Mouse (Mus musculus) MEL (cell line): ENCODE data around the gene Tifa. TPM values are rescaled to one million over a fixed set of nuclear protein-coding genes. Genes with fewer than 3 reads are reported as not detected.

Experiments used
- DNase-seq: peaks from one replicate; pipeline ENCODE4 v3.0.0; 2011; ENCODE audit warnings: low read depth, low spot score
- H3K27ac ChIP-seq: 2 replicates; pipeline ENCODE4 v1.5.1; 2012; ENCODE audit warnings: low read depth, mild to moderate bottlenecking, control low read depth, low read length, moderate library complexity; ENCODE audit not compliant: control insufficient read depth
- H3K27me3 ChIP-seq, 2 experiments: fragments of 150-350 bp in 1 of 2; sonication (generic) in 1 of 2; 2 replicates each; pipeline ENCODE4 v1.6.1; 2012; ENCODE audit warnings: low read length in 2 of 2, mild to moderate bottlenecking in 2 of 2, improper control_type of control experiment in 1 of 2, moderate library complexity in 1 of 2; ENCODE audit not compliant: insufficient read depth in 2 of 2, control insufficient read depth in 1 of 2
- H3K36me3 ChIP-seq, 2 experiments: 2 replicates each; pipeline ENCODE4 v1.6.1; 2012 to 2014; ENCODE audit warnings: low read length in 2 of 2, improper control_type of control experiment in 1 of 2, inconsistent platforms in 1 of 2, mild to moderate bottlenecking in 1 of 2; ENCODE audit not compliant: insufficient read depth in 2 of 2, control insufficient read depth in 1 of 2
- H3K4me1 ChIP-seq, 2 experiments: fragments of 150-350 bp in 1 of 2; sonication (generic) in 1 of 2; 2 replicates each; pipeline ENCODE4 v1.6.1; 2012; ENCODE audit warnings: low read length in 2 of 2, improper control_type of control experiment in 1 of 2, mild to moderate bottlenecking in 1 of 2; ENCODE audit not compliant: insufficient read depth in 2 of 2, control insufficient read depth in 1 of 2
- H3K4me3 ChIP-seq, 2 experiments: fragments of 150-350 bp in 1 of 2; sonication (generic) in 1 of 2; 2 replicates each; pipeline ENCODE4 v1.5.1; 2012; ENCODE audit warnings: low read depth in 2 of 2, low read length in 2 of 2, mild to moderate bottlenecking in 2 of 2, moderate library complexity in 2 of 2, control low read depth in 1 of 2, improper control_type of control experiment in 1 of 2; ENCODE audit not compliant: control insufficient read depth in 1 of 2, insufficient read depth in 1 of 2
- H3K79me2 ChIP-seq: 2 replicates; pipeline ENCODE4 v1.6.1; 2012; ENCODE audit warnings: mild to moderate bottlenecking, low read length, moderate library complexity; ENCODE audit not compliant: control insufficient read depth, poor library complexity, insufficient read depth
- H3K9ac ChIP-seq: 2 replicates; pipeline ENCODE4 v1.6.1; 2012; ENCODE audit warnings: low read depth, mild to moderate bottlenecking, control low read depth, low read length, moderate library complexity; ENCODE audit not compliant: control insufficient read depth, poor library complexity, severe bottlenecking
- H3K9me3 ChIP-seq: fragments of 150-350 bp; sonication (generic); replicated peaks from 2 replicates; pipeline ENCODE4 v1.6.1; 2012; ENCODE audit warnings: mild to moderate bottlenecking, low read length, improper control_type of control experiment, moderate library complexity; ENCODE audit not compliant: insufficient read depth
- CHD1 ChIP-seq: IDR thresholded peaks from 2 replicates; pipeline ENCODE4 v1.6.1; 2012; ENCODE audit warnings: low read depth, mild to moderate bottlenecking, inconsistent platforms, low read length, improper control_type of control experiment
- CHD2 ChIP-seq: IDR thresholded peaks from 2 replicates; pipeline ENCODE4 v1.6.1; 2011; ENCODE audit warnings: low read length, improper control_type of control experiment
- CTCF ChIP-seq, 3 experiments: IDR thresholded peaks in 2 of 3; conservative IDR thresholded peaks in 1 of 3; 2 replicates each; pipeline ENCODE4 v1.5.1; 2011 to 2012; ENCODE audit warnings: low read length in 3 of 3, low read depth in 2 of 3, mild to moderate bottlenecking in 2 of 3, improper control_type of control experiment in 1 of 3, inconsistent platforms in 1 of 3, mixed read lengths in 1 of 3, moderate library complexity in 1 of 3; ENCODE audit not compliant: control insufficient read depth in 1 of 3, insufficient read depth in 1 of 3, poor library complexity in 1 of 3, severe bottlenecking in 1 of 3
- ELF1 ChIP-seq: IDR thresholded peaks from 2 replicates; pipeline ENCODE4 v1.6.1; 2014; ENCODE audit warnings: low read depth, mild to moderate bottlenecking, inconsistent platforms, low read length, improper control_type of control experiment, moderate library complexity
- EP300 ChIP-seq, 2 experiments: IDR thresholded peaks; 2 replicates each; pipeline ENCODE4 v1.6.1; 2011; ENCODE audit warnings: improper control_type of control experiment in 2 of 2, low read length in 2 of 2, low read depth in 1 of 2, mild to moderate bottlenecking in 1 of 2
- ETS1 ChIP-seq: IDR thresholded peaks from 2 replicates; pipeline ENCODE4 v1.6.1; 2012; ENCODE audit warnings: low read depth, mild to moderate bottlenecking, inconsistent platforms, low read length, improper control_type of control experiment, moderate library complexity
- GABPA ChIP-seq: IDR thresholded peaks from 2 replicates; pipeline ENCODE4 v1.6.1; 2012; ENCODE audit warnings: low read depth, mild to moderate bottlenecking, inconsistent platforms, low read length, improper control_type of control experiment, moderate library complexity
- GATA1 ChIP-seq: IDR thresholded peaks from 2 replicates; pipeline ENCODE4 v1.6.1; 2011; ENCODE audit warnings: low read depth, low read length, improper control_type of control experiment
- JUND ChIP-seq: IDR thresholded peaks from 2 replicates; pipeline ENCODE4 v1.6.1; 2011; ENCODE audit warnings: low read depth, mild to moderate bottlenecking, improper control_type of control experiment, low read length
- MAX ChIP-seq: IDR thresholded peaks from 2 replicates; pipeline ENCODE4 v1.6.1; 2011; ENCODE audit warnings: low read length, improper control_type of control experiment
- MAZ ChIP-seq: IDR thresholded peaks from 2 replicates; pipeline ENCODE4 v1.6.1; 2012; ENCODE audit warnings: low read depth, mild to moderate bottlenecking, inconsistent platforms, low read length, improper control_type of control experiment
- MEF2A ChIP-seq: IDR thresholded peaks from 2 replicates; pipeline ENCODE4 v1.6.1; 2014; ENCODE audit warnings: low read depth, mild to moderate bottlenecking, inconsistent platforms, low read length, improper control_type of control experiment; ENCODE audit not compliant: poor library complexity, insufficient replicate concordance, severe bottlenecking; ENCODE audit errors: extremely low read depth
- MXI1 ChIP-seq: IDR thresholded peaks from 2 replicates; pipeline ENCODE4 v1.6.1; 2011; ENCODE audit warnings: mild to moderate bottlenecking, low read depth, low read length, improper control_type of control experiment
- MYB ChIP-seq: IDR thresholded peaks from 2 replicates; pipeline ENCODE4 v1.6.1; 2011; ENCODE audit warnings: mild to moderate bottlenecking, low read depth, low read length, improper control_type of control experiment
- MYC ChIP-seq: IDR thresholded peaks from 2 replicates; pipeline ENCODE4 v1.6.1; 2011; ENCODE audit warnings: low read depth, mild to moderate bottlenecking, low read length, improper control_type of control experiment, moderate library complexity
- NRF1 ChIP-seq: IDR thresholded peaks from 2 replicates; pipeline ENCODE4 v1.6.1; 2014; ENCODE audit warnings: low read depth, mild to moderate bottlenecking, inconsistent platforms, low read length, improper control_type of control experiment, moderate library complexity; ENCODE audit not compliant: poor library complexity, insufficient read depth, severe bottlenecking
- POLR2AphosphoS5 ChIP-seq: IDR thresholded peaks from 2 replicates; pipeline ENCODE4 v1.6.1; 2012; ENCODE audit warnings: low read depth, borderline replicate concordance, mild to moderate bottlenecking, inconsistent platforms, low read length, moderate library complexity, mixed read lengths
- RAD21 ChIP-seq: IDR thresholded peaks from 2 replicates; pipeline ENCODE4 v1.6.1; 2011; ENCODE audit warnings: mild to moderate bottlenecking, low read depth, low read length, improper control_type of control experiment
- RCOR1 ChIP-seq: IDR thresholded peaks from 2 replicates; pipeline ENCODE4 v1.6.1; 2012; ENCODE audit warnings: low read depth, mild to moderate bottlenecking, inconsistent platforms, low read length, improper control_type of control experiment
- SIN3A ChIP-seq: IDR thresholded peaks from 2 replicates; pipeline ENCODE4 v1.6.1; 2012; ENCODE audit warnings: low read length, improper control_type of control experiment, inconsistent platforms
- SMC3 ChIP-seq: IDR thresholded peaks from 2 replicates; pipeline ENCODE4 v1.6.1; 2011; ENCODE audit warnings: low read depth, low read length, improper control_type of control experiment
- TAL1 ChIP-seq: IDR thresholded peaks from 2 replicates; pipeline ENCODE4 v1.6.1; 2012; ENCODE audit warnings: mild to moderate bottlenecking, inconsistent platforms, low read length, moderate library complexity, mixed read lengths
- TCF12 ChIP-seq: IDR thresholded peaks from 2 replicates; pipeline ENCODE4 v1.6.1; 2014; ENCODE audit warnings: low read depth, mild to moderate bottlenecking, inconsistent platforms, low read length, improper control_type of control experiment, moderate library complexity
- UBTF ChIP-seq: IDR thresholded peaks from 2 replicates; pipeline ENCODE4 v1.6.1; 2012; ENCODE audit warnings: low read depth, mild to moderate bottlenecking, inconsistent platforms, low read length, improper control_type of control experiment, moderate library complexity, borderline replicate concordance; ENCODE audit not compliant: insufficient read depth
- USF1 ChIP-seq: IDR thresholded peaks from 2 replicates; pipeline ENCODE4 v1.6.1; 2014; ENCODE audit warnings: low read depth, mild to moderate bottlenecking, inconsistent platforms, low read length, improper control_type of control experiment, moderate library complexity
- ZKSCAN1 ChIP-seq: IDR thresholded peaks from 2 replicates; pipeline ENCODE4 v1.6.1; 2012; ENCODE audit warnings: low read depth, mild to moderate bottlenecking, inconsistent platforms, low read length, improper control_type of control experiment, moderate library complexity
- ZMIZ1 ChIP-seq: IDR thresholded peaks from 2 replicates; pipeline ENCODE4 v1.6.1; 2012; ENCODE audit warnings: low read depth, mild to moderate bottlenecking, inconsistent platforms, low read length, improper control_type of control experiment, moderate library complexity
- ZNF384 ChIP-seq: IDR thresholded peaks from 2 replicates; pipeline ENCODE4 v1.6.1; 2012; ENCODE audit warnings: low read depth, mild to moderate bottlenecking, inconsistent platforms, low read length, improper control_type of control experiment
- polyA plus RNA-seq, 2 experiments: library from polyadenylated mRNA; stranded (reverse) in 1 of 2; unstranded in 1 of 2; fragments of >175 nt in 1 of 2; fragments of >200 nt in 1 of 2; gene quantifications; 2 replicates each; pipeline versions ENCODE4 v1.2.1 to v1.2.4; 2012; ENCODE audit warnings: low replicate concordance in 2 of 2, low read depth in 1 of 2; ENCODE audit not compliant: insufficient read length in 2 of 2, insufficient read depth in 1 of 2, missing spikeins in 1 of 2
- total RNA-seq: library from RNA; depleted of rRNA; stranded (reverse); fragments of 300-350 nt; gene quantifications from 2 replicates; pipeline ENCODE4 v1.2.3, GENCODE M21; 2012

Gene Tifa
- total and polyA plus RNA-seq, 3 experiments = 1.7 to 3.0 TPM; not detected in 1

GRCm38 (mm10) chr3:127848088-127848808 is 58.6 kb downstream of the Tifa start:
- H3K27ac ChIP-seq = peak overlapping the region; percentile 37
- TF ChIP-seq GATA1 = peak; percentile 85
- peak; percentile 85 for TF ChIP-seq TCF12
- peak; percentile 64 for TF ChIP-seq MXI1
- TF ChIP-seq MYB = no peak
- TF ChIP-seq JUND = peak; percentile 74; the same call in 1 of the 2 replicates
- no peak for TF ChIP-seq ZNF384
- TF ChIP-seq RCOR1 = peak; percentile 41; the same call in 1 of the 2 replicates
- no peak for TF ChIP-seq SMC3
- TF ChIP-seq TAL1 = peak; percentile 74
- peak; percentile 69 for TF ChIP-seq ETS1
- peak; percentile 68 for TF ChIP-seq SIN3A
- peak; percentile 14; the same call in 1 of the 2 replicates for TF ChIP-seq USF1
- peak; percentile 82 to 87 for TF ChIP-seq EP300 (IDR thresholded peaks at IDR 0.05; ENCODE audit: low read depth in 1 of 2, low read length in 2 of 2)
- TF ChIP-seq MAX = peak; percentile 51; the same call in 1 of the 2 replicates
- TF ChIP-seq MYC = peak; percentile 20; the same call in 1 of the 2 replicates
- TF ChIP-seq CHD2 = no peak
- TF ChIP-seq MAZ = peak; percentile 44; the same call in 1 of the 2 replicates
- TF ChIP-seq, all 39 proteins: peak for 13
- Histone ChIP-seq H3K4me3 (peak overlapping the region; percentile 15 to 21; a peak in 3 of 4 replicates), H3K36me3 (peaks cover 0 to 29% of the 10 kb centered on the region in 2 experiments; a peak in 2 of 4 replicates), H3K9me3 (no peaks in the 10 kb centered on the region), H3K79me2 (no peaks in the 10 kb centered on the region), H3K27me3 (no peaks in the 10 kb centered on the region), H3K4me1 (peaks cover 13 to 27% of the 10 kb centered on the region in 2 experiments), H3K9ac (peak overlapping the region; percentile 7; the same call in 1 of the 2 replicates)
- peak; percentile 70 for DNase-seq

DNA sequence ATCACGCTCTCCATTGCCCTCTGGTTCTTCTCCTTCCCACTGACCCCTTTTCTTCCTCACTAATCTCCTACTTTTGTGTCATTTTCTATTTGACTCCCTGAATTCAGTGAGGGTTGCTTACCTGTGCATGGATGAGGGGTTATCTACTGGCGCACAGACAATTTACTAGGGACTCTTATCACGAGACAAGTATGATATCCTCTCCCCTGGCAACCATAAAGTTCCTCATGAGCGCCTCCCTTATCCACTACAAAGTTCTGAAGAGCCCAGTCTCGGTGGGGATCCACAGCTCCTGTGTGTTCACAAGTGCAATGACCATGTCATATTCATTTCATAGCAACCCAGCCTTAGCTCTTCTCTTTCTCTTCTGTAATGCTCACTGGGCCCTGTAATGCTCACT is 60.3 kb downstream of the Tifa start:
- peak; percentile 63 for DNase-seq
- H3K4me1 ChIP-seq = peaks cover 13 to 23% of the 10 kb centered on the region in 2 experiments
- TF ChIP-seq USF1 (no peak), NRF1 (no peak), POLR2AphosphoS5 (no peak), MEF2A (no peak), ETS1 (peak; percentile 57; the same call in 1 of the 2 replicates), TAL1 (peak; percentile 30), ELF1 (no peak), UBTF (no peak), CHD1 (no peak), GATA1 (peak; percentile 93), SIN3A (peak; percentile 33; the same call in 1 of the 2 replicates), CTCF (IDR thresholded peaks at IDR 0.05 in 2 of 3, conservative IDR thresholded peaks at IDR 0.05 in 1 of 3; ENCODE audit: control insufficient read depth in 1 of 3, insufficient read depth in 1 of 3, low read depth in 2 of 3, low read length in 3 of 3, poor library complexity in 1 of 3, severe bottlenecking in 1 of 3) (no peak; a peak in 1 of 6 replicates), JUND (no peak), ZKSCAN1 (no peak), EP300 (IDR thresholded peaks at IDR 0.05; ENCODE audit: low read depth in 1 of 2, low read length in 2 of 2) (peak; percentile 85 to 87), CHD2 (no peak), MAZ (no peak), MAX (no peak), ZMIZ1 (no peak), RAD21 (no peak), GABPA (no peak), SMC3 (no peak)

More for the DNA sequence above, 60.3 kb downstream of the Tifa start:
- peak overlapping the region; percentile 50 for H3K27ac ChIP-seq
- peaks cover 0 to 26% of the 10 kb centered on the region in 2 experiments; a peak in 2 of 4 replicates for H3K36me3 ChIP-seq
- H3K9me3 ChIP-seq = no peaks in the 10 kb centered on the region
- no peak overlapping the region for H3K9ac ChIP-seq
- H3K79me2 ChIP-seq = no peaks in the 10 kb centered on the region
- no peaks in the 10 kb centered on the region for H3K27me3 ChIP-seq
- no peak overlapping the region for H3K4me3 ChIP-seq
